Mouse (Mus musculus) liver, embryonic 14.5 days (tissue): ENCODE results near the gene Pnpla6.

Experiments
- CTCF ChIP-seq: IDR thresholded peaks from 2 replicates; pipeline ENCODE4 v1.5.1; 2016; ENCODE audit warnings: antibody characterized with exemption, low read depth, control low read depth
- EP300 ChIP-seq: IDR thresholded peaks from 2 replicates; pipeline ENCODE4 v1.6.1; 2016; ENCODE audit warnings: antibody characterized with exemption, low read depth

DNA sequence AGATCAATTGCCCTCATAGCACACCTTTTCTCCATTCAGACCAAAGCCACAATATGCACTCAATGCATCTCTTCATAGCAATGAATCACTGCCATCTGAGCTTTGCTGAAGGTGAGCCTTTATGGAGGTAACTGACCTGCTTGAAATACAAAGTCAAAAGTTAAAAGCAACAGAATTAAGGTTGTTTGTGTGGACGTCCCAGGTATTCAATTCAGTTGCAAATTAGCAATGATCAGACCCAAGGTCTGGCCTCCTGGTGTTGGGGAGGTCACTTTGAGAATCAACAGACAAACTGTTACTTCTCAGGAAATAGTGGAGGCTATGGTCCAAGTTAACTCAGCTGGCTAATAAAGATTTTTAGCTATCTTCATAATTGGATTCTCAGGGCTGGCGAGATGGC is 31.3 kb downstream of the Pnpla6 start:
- TF ChIP-seq CTCF: no peak
- TF ChIP-seq EP300: no peak
